Mouse (Mus musculus) forebrain, embryonic 10.5 days (tissue): ENCODE results near the gene Map3k3. TPM values are rescaled to one million over a fixed set of nuclear protein-coding genes. Genes with fewer than 3 reads are reported as not detected.
"Not testable (repeated sequence)": the region's sequence is repeated elsewhere in the genome, so short reads cannot be mapped to it uniquely, and the experiment has no call there.

Source experiments
- DNase-seq: peaks from one replicate; pipeline ENCODE4 v3.0.0-alpha.2; 2017; ENCODE audit warnings: low spot score; ENCODE audit errors: extremely low spot score
- H3K27ac ChIP-seq: fragments of 300-500 bp; sonication (generic); 2 replicates; pipeline ENCODE4 v1.5.1; 2016; ENCODE audit warnings: mild to moderate bottlenecking
- H3K27me3 ChIP-seq: fragments of 300-500 bp; sonication (generic); 2 replicates; pipeline ENCODE4 v1.6.1; 2016; ENCODE audit warnings: mild to moderate bottlenecking; ENCODE audit not compliant: poor library complexity, severe bottlenecking
- H3K36me3 ChIP-seq: fragments of 300-500 bp; sonication (generic); replicated peaks from 2 replicates; pipeline ENCODE4 v1.6.1; 2016; ENCODE audit warnings: mild to moderate bottlenecking, moderate library complexity
- H3K4me1 ChIP-seq: fragments of 300-500 bp; sonication (generic); 2 replicates; pipeline ENCODE4 v1.6.1; 2016
- H3K4me3 ChIP-seq: fragments of 300-500 bp; sonication (generic); 2 replicates; pipeline ENCODE4 v1.5.1; 2016; ENCODE audit warnings: mild to moderate bottlenecking, moderate library complexity
- H3K9me3 ChIP-seq: fragments of 300-500 bp; sonication (generic); 2 replicates; pipeline ENCODE4 v1.6.1; 2016; ENCODE audit warnings: mild to moderate bottlenecking, moderate library complexity
- WGBS: fragments of 180-500 bp; shearing (Covaris S2); methylation state at CpG from one replicate; pipeline ENCODE4 v1.1.7; 2016; 5-methylcytosine and 5-hydroxymethylcytosine counted together
- polyA plus RNA-seq: library from polyadenylated mRNA; unstranded; fragments of >200 nt; fragmentation: Nextera tagmentation; extraction: Ambion mirVana; gene quantifications from 2 replicates; pipeline ENCODE4 v1.2.1, GENCODE M21; 2016

The Map3k3 gene
- polyA plus RNA-seq, 1 experiment from 2014 or later, result 16.1 TPM

- WGBS, result 91% methylated on average over 8 of the region's 8 CpGs
- Histone ChIP-seq H3K9me3 (no peaks in the 10 kb centered on the region), H3K27ac (no peak overlapping the region), H3K4me1 (peaks cover 3% of the 10 kb centered on the region), H3K4me3 (no peak overlapping the region), H3K36me3 (peaks cover 27% of the 10 kb centered on the region), H3K27me3 (no peaks in the 10 kb centered on the region)
- no peak for DNase-seq
These were observed 21.7 kb downstream of the Map3k3 start for GRCm38 (mm10) chr11:106106047-106106587.

DNA sequence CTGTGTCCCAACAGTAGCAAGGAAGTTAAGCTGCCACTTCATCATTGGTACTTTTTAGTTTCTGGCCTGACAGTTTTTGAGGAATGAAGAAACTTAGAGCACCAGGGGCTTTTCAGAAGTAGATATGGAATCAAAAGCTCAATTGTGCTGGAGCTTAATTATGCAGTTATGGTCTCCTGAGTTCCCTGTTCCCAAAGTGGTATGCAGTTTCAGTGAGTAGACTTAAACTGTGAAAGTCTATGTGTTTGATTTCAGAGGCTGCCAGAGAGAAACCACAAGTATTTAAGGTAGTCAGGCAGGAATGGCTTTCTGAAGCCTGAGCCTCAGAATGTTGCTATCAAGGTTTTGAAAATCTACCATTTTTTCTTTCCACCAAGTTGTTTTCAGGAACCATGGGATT lies 27.3 kb downstream of the Map3k3 start:
- H3K9me3 ChIP-seq, result no peaks in the 10 kb centered on the region
- no peak for DNase-seq
- H3K4me3 ChIP-seq, result no peak overlapping the region
- H3K27me3 ChIP-seq, result no peaks in the 10 kb centered on the region
- H3K36me3 ChIP-seq, result peaks cover 53% of the 10 kb centered on the region
- H3K27ac ChIP-seq, result no peak overlapping the region
- H3K4me1 ChIP-seq, result peaks cover 6% of the 10 kb centered on the region

GRCm38 (mm10) chr11:106122221-106122620 lies 37.8 kb downstream of the Map3k3 start:
- Histone ChIP-seq H3K36me3 (peaks cover 91% of the 10 kb centered on the region), H3K9me3 (no peaks in the 10 kb centered on the region), H3K4me3 (no peak overlapping the region), H3K27ac (no peak overlapping the region), H3K4me1 (no peaks in the 10 kb centered on the region), H3K27me3 (no peaks in the 10 kb centered on the region)
- WGBS, result 97% methylated on average over 5 of the region's 5 CpGs
- DNase-seq, result no peak

DNA sequence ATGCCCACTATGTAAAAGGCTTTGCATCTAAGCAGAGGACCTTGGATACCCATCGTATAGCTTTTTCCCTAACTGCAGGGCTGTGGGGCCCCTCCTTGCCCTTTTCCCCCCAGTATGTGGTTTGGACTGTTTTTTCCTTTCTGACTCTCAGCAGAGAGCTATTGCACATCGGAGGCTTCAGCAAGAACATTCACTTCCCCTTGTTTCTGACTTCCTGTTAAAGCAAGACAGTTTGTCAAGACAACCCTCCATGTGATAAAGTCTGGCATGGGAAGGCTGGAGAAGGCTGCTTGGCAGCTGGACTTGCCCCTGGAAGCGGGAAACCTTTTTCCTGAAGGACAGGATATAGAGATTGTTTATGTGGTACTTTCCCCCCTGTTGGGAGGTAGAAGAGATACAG lies 38.3 kb downstream of the Map3k3 start:
- Histone ChIP-seq H3K27ac (no peak overlapping the region), H3K4me1 (no peaks in the 10 kb centered on the region), H3K4me3 (no peak overlapping the region), H3K27me3 (no peaks in the 10 kb centered on the region), H3K36me3 (peaks cover 89% of the 10 kb centered on the region), H3K9me3 (no peaks in the 10 kb centered on the region)
- 88% methylated on average over 3 of the region's 3 CpGs for WGBS
- DNase-seq, result no peak

DNA sequence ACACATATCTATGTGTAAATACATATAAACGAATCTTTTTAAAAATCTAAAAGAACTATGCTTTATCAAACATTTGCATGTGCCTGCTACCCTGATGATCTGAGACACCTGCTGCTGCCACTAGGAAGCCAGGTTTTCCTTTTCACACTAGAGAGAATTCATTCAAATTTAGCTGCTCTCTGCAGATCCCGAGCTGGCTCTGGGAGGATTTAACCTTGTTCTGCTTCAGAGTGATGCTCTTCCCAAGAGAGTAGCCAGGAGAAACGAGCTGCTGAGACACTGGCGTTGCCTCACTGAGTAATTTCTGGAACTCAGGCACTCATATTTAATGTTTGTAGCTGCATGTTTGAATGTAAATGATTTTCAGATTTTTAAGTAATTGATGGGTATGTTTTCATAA lies 40.4 kb downstream of the Map3k3 start:
- no peaks in the 10 kb centered on the region for H3K4me1 ChIP-seq
- no peaks in the 10 kb centered on the region for H3K9me3 ChIP-seq
- no peak overlapping the region for H3K4me3 ChIP-seq
- 88% methylated on average over 4 of the region's 4 CpGs for WGBS
- peaks cover 88% of the 10 kb centered on the region for H3K36me3 ChIP-seq
- H3K27ac ChIP-seq, result no peak overlapping the region
- no peak for DNase-seq
- H3K27me3 ChIP-seq, result no peaks in the 10 kb centered on the region

DNA sequence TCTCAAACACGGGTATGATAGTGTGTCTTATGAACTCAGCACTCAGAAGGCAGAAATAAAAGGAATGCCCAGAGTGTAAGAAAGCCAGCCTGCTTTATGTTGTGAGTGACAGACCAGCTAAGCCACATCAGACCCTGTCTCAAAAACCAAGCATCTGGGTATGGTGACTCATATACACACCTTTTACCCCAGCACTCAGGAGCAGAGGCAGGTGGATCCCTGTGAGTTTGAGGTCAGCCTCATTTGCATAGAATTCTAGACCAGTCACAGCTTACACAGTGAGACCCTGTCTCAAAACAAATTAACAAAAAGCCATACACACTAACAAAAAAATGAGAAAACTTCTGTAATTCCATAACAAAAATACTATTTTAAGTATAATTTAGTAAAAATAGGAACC lies 41.4 kb downstream of the Map3k3 start:
- WGBS, result 78% methylated on average over 1 of the region's 1 CpGs
- Histone ChIP-seq H3K27ac (no peak overlapping the region), H3K9me3 (no peaks in the 10 kb centered on the region), H3K4me3 (no peak overlapping the region), H3K36me3 (peaks cover 89% of the 10 kb centered on the region), H3K27me3 (no peaks in the 10 kb centered on the region), H3K4me1 (no peaks in the 10 kb centered on the region)
- no peak for DNase-seq

DNA sequence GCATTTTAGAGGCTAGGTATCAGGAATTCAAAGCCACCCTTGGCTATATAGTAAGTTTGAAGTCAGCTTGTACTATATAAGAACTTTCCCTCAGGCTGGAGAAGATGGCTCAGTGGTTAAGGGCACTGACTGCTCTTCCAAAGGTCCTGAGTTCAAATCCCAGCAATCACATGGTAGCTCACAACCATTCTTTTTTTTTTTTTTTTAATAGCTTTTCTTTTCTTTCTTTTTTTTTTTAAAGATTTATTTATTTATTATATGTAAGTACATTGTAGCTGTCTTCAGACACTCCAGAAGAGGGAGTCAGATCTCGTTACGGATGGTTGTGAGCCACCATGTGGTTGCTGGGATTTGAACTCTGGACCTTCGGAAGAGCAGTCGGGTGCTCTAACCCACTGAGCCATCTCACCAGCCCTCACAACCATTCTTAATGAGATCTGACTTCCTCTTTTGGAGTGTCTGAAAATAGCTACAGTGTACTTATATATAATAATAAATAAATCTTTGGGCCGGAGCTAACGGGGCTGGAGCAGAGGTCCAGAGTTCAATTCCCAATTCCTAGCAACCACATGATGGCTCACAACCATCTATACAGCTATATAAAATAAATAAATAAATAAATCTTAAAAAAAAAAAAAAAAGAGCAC lies 42.4 kb downstream of the Map3k3 start:
- H3K9me3 ChIP-seq, H3K4me1 ChIP-seq, H3K27ac ChIP-seq, DNase-seq, H3K27me3 ChIP-seq, H3K4me3 ChIP-seq: not testable (repeated sequence)
- 85% methylated on average over 6 of the region's 6 CpGs for WGBS
- H3K36me3 ChIP-seq, result peaks cover 80% of the 10 kb centered on the region

DNA sequence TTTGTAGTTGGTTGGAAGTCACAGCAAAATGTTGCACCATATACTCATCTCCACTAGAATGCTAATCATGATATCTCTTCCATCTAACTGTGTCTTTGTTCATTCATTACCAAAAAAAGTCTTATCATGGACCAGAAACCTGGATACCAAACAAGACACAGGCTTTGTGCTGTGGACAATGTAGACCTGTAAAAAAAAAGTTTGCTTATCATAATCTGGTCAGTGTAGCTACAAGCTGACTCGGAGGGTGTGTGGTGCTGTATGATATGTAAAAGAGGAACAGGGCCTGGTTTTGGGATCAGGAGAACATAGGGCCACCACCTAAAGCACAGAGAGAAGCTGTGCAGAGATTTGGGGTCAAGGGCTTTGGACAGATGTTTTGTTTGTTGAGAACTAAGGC lies 45.1 kb downstream of the Map3k3 start:
- no peaks in the 10 kb centered on the region for H3K9me3 ChIP-seq
- H3K36me3 ChIP-seq, result peaks cover 59% of the 10 kb centered on the region
- no peaks in the 10 kb centered on the region for H3K27me3 ChIP-seq
- DNase-seq, result no peak
- no peak overlapping the region for H3K27ac ChIP-seq
- peaks cover 4% of the 10 kb centered on the region for H3K4me1 ChIP-seq
- H3K4me3 ChIP-seq, result no peak overlapping the region
- WGBS, result 94% methylated on average over 1 of the region's 1 CpGs

DNA sequence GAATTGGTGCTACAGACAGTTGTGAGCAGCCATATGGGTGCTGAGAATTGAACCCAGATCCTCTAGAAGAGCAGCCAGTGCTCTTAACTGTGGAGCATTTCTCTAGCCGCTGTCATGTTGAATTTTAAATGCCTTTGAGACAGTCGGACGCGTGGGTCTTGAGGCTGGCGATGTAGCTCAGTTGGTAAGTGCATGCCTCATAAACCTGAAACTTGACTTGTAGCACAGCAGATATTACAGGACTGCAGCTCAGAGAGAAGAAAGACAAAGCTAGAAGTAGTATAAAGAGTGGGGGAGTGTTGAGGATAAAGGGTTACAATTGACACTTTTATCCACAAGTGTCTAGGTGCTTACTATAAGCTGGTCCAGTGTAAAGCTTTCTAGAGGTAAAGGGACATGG lies 48.1 kb downstream of the Map3k3 start:
- Histone ChIP-seq H3K4me3 (no peak overlapping the region), H3K9me3 (no peaks in the 10 kb centered on the region), H3K36me3 (peaks cover 61% of the 10 kb centered on the region), H3K4me1 (peaks cover 13% of the 10 kb centered on the region), H3K27me3 (no peaks in the 10 kb centered on the region), H3K27ac (no peak overlapping the region)
- no peak for DNase-seq
- 94% methylated on average over 5 of the region's 5 CpGs for WGBS

GRCm38 (mm10) chr11:106134580-106135528 lies 50.4 kb downstream of the Map3k3 start:
- 50% methylated on average over 8 of the region's 8 CpGs for WGBS
- H3K36me3 ChIP-seq, result peaks cover 53% of the 10 kb centered on the region
- H3K4me3 ChIP-seq, result no peak overlapping the region
- H3K27ac ChIP-seq, result peak overlapping the region; percentile 76
- H3K4me1 ChIP-seq, result peaks cover 13% of the 10 kb centered on the region
- no peaks in the 10 kb centered on the region for H3K27me3 ChIP-seq
- no peaks in the 10 kb centered on the region for H3K9me3 ChIP-seq
- DNase-seq, result no peak

DNA sequence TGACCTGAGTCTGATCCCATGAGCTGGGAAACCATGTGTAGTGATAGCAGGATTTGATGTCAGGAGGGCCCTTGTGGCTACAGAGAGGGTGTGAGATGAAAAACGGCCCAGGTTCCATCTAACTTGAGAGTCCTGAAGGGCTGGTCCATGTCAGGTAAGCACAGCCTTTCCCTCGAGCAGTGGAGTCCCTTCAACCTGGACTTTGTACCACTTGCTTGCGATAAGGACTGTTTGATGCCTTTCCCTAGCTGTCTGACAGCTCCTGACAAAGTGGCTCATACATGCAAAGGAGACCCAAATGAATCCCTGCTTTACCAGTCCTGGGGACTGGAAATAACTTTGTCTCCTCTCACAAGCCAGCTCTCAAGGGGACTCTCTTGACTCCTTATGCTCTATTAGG lies 66.8 kb downstream of the Map3k3 start:
- DNase-seq, result no peak
- Histone ChIP-seq H3K27me3 (no peaks in the 10 kb centered on the region), H3K36me3 (peaks cover 98% of the 10 kb centered on the region), H3K4me1 (0 out of 2 replicates have a peak, but pooled peaks cover 2% of the 10 kb centered on the region), H3K27ac (no peak overlapping the region), H3K4me3 (no peak overlapping the region), H3K9me3 (no peaks in the 10 kb centered on the region)
- 90% methylated on average over 3 of the region's 3 CpGs for WGBS

GRCm38 (mm10) chr11:106152132-106152531 lies 67.7 kb downstream of the Map3k3 start:
- H3K27ac ChIP-seq, result no peak overlapping the region
- no peak for DNase-seq
- no peaks in the 10 kb centered on the region for H3K9me3 ChIP-seq
- no peak overlapping the region for H3K4me3 ChIP-seq
- peaks cover 11% of the 10 kb centered on the region; the same call in 1 of the 2 replicates for H3K4me1 ChIP-seq
- H3K27me3 ChIP-seq, result no peaks in the 10 kb centered on the region
- peaks cover 100% of the 10 kb centered on the region for H3K36me3 ChIP-seq
- 84% methylated on average over 8 of the region's 8 CpGs for WGBS

- WGBS, result 82% methylated on average over 5 of the region's 5 CpGs
- DNase-seq, result no peak
- peaks cover 100% of the 10 kb centered on the region for H3K36me3 ChIP-seq
These were observed 69.7 kb downstream of the Map3k3 start for GRCm38 (mm10) chr11:106154091-106154490.

More at GRCm38 (mm10) chr11:106154091-106154490, 69.7 kb downstream of the Map3k3 start:
- Histone ChIP-seq H3K27me3 (no peaks in the 10 kb centered on the region), H3K4me3 (0 out of 2 replicates have a peak overlapping the region, but pooled peaks have one; percentile 2), H3K27ac (no peak overlapping the region), H3K9me3 (no peaks in the 10 kb centered on the region), H3K4me1 (peaks cover 26% of the 10 kb centered on the region)
